Mouse (Mus musculus) stomach, embryonic 15.5 days (tissue): Measurements from ENCODE around the gene Fam214b. TPM values are rescaled to one million over a fixed set of nuclear protein-coding genes. Genes with fewer than 3 reads are reported as not detected.

Experiments
- ATAC-seq: fragments of 200-750 bp; cut with Nextera tagmentation; 2 replicates; pipeline ENCODE4 v1.8.0; 2017; ENCODE audit warnings: low read depth, moderate number of reproducible peaks, moderate TSS enrichment; ENCODE audit not compliant: insufficient read depth, low FRiP score
- H3K27ac ChIP-seq: fragments of 300-500 bp; sonication (generic); 2 replicates; pipeline ENCODE4 v1.5.1; 2015; ENCODE audit warnings: mild to moderate bottlenecking, inconsistent platforms
- H3K27me3 ChIP-seq: fragments of 300-500 bp; sonication (generic); replicated peaks from 2 replicates; pipeline ENCODE4 v1.6.1; 2015; ENCODE audit warnings: inconsistent platforms
- H3K36me3 ChIP-seq: fragments of 300-500 bp; sonication (generic); 2 replicates; pipeline ENCODE4 v1.6.1; 2015; ENCODE audit warnings: inconsistent platforms
- H3K4me1 ChIP-seq: fragments of 300-500 bp; sonication (generic); 2 replicates; pipeline ENCODE4 v1.6.1; 2015; ENCODE audit warnings: inconsistent platforms
- H3K4me2 ChIP-seq: fragments of 300-500 bp; sonication (generic); 2 replicates; pipeline ENCODE4 v1.6.1; 2015; ENCODE audit warnings: mild to moderate bottlenecking, inconsistent platforms
- H3K4me3 ChIP-seq: fragments of 300-500 bp; sonication (generic); replicated peaks from 2 replicates; pipeline ENCODE4 v1.5.1; 2015; ENCODE audit warnings: inconsistent platforms
- H3K9ac ChIP-seq: fragments of 300-500 bp; sonication (generic); 2 replicates; pipeline ENCODE4 v1.6.1; 2015; ENCODE audit warnings: inconsistent platforms
- H3K9me3 ChIP-seq: fragments of 300-500 bp; sonication (generic); 2 replicates; pipeline ENCODE4 v1.6.1; 2016; ENCODE audit warnings: inconsistent platforms
- WGBS: fragments of 180-500 bp; shearing (Covaris S2); methylation state at CpG from one replicate; pipeline ENCODE4 v1.1.7; 2015; 5-methylcytosine and 5-hydroxymethylcytosine counted together
- polyA plus RNA-seq: library from polyadenylated mRNA; unstranded; fragments of >200 nt; fragmentation: Nextera tagmentation; extraction: Ambion mirVana; gene quantifications from 2 replicates; pipeline ENCODE4 v1.2.1, GENCODE M21; 2015

The Fam214b gene
- polyA plus RNA-seq, 1 experiment from 2014 or later = 13.2 TPM

DNA sequence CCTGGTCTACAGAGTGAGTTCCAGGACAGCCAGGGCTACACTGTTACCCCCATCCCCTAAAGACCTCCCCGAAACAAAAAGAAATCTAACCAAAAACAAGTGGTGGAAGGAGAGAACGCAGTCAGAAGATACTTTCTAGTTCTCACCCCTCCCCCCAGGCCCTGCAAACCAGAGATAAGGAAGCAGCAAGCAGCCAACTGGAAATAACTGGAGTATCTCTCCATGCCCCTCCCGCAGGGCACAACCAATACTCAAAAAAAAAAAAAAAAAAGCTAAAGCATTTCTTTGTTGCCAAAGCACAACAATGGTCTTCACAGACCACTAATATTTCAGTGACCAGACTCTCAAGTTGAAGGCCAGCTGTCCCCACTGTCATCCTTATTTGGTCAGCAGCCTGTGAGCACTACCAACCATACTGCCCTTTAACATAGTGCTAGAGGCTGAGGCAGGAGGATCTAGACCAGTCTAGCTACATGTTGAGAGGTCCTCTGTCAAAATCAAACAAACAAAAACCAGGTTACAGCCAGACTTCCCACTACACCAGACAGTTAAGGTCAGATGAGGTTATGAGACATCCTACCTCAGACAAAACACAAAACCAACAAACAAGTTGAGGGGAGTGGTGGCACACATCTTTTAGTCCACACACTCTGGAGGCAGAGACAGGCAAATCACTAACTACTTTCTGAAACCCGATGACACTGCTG is 8.0 kb downstream of the Fam214b start:
- Histone ChIP-seq H3K4me3 (no peak overlapping the region; the same call in 1 of the 2 replicates), H3K9me3 (no peaks in the 10 kb centered on the region), H3K9ac (no peak overlapping the region), H3K4me2 (no peak overlapping the region), H3K27ac (no peak overlapping the region), H3K27me3 (no peaks in the 10 kb centered on the region), H3K36me3 (peaks cover 13% of the 10 kb centered on the region; the same call in 1 of the 2 replicates), H3K4me1 (peaks cover 12% of the 10 kb centered on the region)
- ATAC-seq = no peak
- WGBS = 69% methylated on average over 4 of the region's 4 CpGs

DNA sequence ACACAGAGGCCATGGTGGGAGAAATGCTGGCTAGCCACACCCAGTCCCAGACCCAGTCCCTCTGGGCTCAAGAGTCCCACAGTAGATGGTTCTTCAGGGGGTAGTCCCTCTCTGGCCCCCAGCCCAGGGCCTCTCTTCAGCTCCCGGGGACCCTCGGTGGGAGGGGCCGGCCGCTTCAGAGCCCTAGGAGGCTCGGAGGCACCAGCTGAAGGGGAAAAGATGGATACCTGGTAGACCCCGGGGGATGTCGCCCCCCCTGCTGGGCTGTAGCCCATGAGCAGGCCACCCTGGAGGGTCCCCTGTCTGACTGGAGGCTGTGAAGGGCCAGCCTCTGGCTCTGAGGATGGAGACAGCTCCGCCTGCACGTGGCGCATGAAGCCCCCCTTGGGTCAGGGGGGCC is 9.7 kb downstream of the Fam214b start:
- Histone ChIP-seq H3K4me2 (no peak overlapping the region), H3K9me3 (no peaks in the 10 kb centered on the region), H3K36me3 (peaks cover 13% of the 10 kb centered on the region; the same call in 1 of the 2 replicates), H3K4me1 (peaks cover 16% of the 10 kb centered on the region), H3K27ac (no peak overlapping the region), H3K4me3 (no peak overlapping the region), H3K9ac (no peak overlapping the region), H3K27me3 (no peaks in the 10 kb centered on the region)
- WGBS = 82% methylated on average over 10 of the region's 10 CpGs
- no peak for ATAC-seq

DNA sequence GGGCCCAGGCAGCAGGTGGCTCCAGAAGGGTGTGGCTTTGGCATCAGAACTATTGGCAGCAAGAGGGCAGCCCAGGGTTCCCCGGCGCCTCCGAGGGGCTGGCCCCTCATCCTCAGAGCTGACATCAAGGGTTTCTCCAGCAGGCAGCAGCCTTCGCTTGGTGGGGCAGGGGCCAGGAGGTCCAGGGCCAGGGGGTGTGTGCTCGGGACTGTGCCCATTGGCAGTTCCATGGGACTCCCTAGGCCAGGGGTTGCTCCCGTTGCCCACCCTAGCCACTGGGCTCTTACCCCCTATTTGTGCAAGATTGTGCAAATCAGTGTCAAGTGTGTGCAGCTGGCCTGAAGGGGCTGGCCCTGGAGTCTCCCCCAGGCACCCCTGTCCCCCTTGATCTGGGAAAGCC is 10.2 kb downstream of the Fam214b start:
- Histone ChIP-seq H3K27ac (no peak overlapping the region), H3K4me1 (peaks cover 16% of the 10 kb centered on the region), H3K9ac (no peak overlapping the region), H3K36me3 (peaks cover 13% of the 10 kb centered on the region; the same call in 1 of the 2 replicates), H3K4me3 (no peak overlapping the region), H3K4me2 (no peak overlapping the region), H3K9me3 (no peaks in the 10 kb centered on the region), H3K27me3 (no peaks in the 10 kb centered on the region)
- WGBS = 87% methylated on average over 6 of the region's 6 CpGs
- ATAC-seq = no peak

DNA sequence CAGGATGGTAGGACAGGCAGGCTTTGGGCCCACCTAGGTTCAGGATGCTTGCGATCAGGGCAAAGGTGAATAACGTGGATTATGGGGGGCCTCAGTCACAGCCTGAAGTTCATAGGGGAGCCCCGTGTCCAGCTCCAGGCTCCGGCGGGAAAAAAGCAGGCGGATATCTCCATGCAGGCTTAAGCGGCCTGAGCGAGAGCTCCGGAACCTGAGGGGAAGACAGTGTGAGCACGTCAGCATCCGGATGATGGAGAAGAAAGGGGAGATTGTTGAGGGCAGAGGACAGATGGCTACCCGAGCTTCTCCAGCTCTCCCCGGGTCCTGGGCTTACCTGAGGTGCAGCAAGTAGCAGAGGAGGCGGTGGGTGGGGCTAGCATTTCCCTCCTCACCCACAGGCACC is 12.5 kb downstream of the Fam214b start:
- H3K4me1 ChIP-seq = peaks cover 14% of the 10 kb centered on the region
- peaks cover 27% of the 10 kb centered on the region for H3K36me3 ChIP-seq
- no peak overlapping the region for H3K4me2 ChIP-seq
- H3K4me3 ChIP-seq = no peak overlapping the region
- no peak for ATAC-seq
- 81% methylated on average over 14 of the region's 14 CpGs for WGBS
- H3K27ac ChIP-seq = no peak overlapping the region
- no peaks in the 10 kb centered on the region for H3K9me3 ChIP-seq
- no peaks in the 10 kb centered on the region for H3K27me3 ChIP-seq
- no peak overlapping the region for H3K9ac ChIP-seq

DNA sequence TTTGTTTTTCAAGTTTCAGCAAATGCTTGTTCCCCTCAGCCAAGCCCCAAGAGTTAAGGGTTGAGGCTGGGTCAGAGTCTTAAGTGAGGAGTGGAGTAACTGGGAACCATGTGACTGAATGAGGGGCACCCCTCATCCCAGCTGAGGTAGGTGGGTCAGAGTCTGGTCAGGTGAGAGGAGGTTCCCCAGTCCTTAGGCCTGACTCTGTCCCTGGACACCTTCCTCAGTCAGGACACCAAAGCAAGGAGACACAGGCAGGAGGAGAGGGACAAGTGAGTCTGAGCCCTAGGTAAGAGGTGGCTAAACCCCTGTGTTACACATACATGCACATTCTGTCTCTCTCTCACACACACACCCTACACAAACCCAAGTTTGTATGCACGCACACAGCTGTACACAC is 13.5 kb downstream of the Fam214b start:
- 100% methylated on average over 1 of the region's 1 CpGs for whole genome bisulfite sequencing
- Histone ChIP-seq H3K4me2 (no peak overlapping the region), H3K4me1 (peaks cover 14% of the 10 kb centered on the region), H3K36me3 (peaks cover 35% of the 10 kb centered on the region), H3K4me3 (no peak overlapping the region), H3K9ac (no peak overlapping the region), H3K27me3 (no peaks in the 10 kb centered on the region), H3K9me3 (no peaks in the 10 kb centered on the region), H3K27ac (no peak overlapping the region)
- no peak for ATAC-seq

DNA sequence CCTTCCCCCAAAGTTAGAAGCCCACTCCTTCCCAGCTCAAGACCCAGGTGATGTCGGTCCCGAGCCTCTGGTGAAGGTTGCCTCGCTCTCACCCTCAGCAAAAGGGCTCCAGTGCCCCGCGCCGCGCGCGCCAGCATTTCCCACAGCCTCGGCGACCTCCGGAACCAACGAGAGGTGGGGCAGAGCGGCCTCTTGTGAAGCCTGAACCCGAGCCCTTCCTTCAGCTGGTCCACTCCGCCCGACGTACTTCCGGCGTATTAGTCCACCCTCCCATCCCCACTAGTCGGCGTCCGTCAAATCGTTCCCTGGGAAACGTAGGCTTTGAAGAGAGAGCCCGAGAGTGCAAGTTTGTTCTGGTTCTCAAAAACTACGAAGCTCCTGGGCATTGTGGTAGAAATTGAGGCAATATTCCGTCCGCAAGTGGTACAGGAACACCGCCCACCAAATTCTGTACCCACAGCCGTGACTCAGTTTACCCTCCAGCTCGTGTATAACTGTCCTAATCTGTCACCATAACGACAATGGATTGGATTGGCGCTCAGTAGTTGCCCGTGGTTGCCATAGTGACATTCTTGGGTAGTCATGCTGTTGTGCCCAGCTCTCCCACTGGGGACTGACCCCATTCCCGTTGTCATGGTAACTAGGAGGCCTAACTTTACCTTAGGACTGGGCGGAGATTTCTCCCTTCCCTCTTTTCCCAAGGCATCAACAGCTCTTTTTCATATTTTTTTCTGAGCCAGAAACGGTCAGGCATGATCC is 14.6 kb downstream of the Fam214b start, which contains the start of gene Stoml2:
Stoml2 (minus strand) TSS at position 474 of the 759 bp plus-strand sequence.
- Histone ChIP-seq H3K9me3 (no peaks in the 10 kb centered on the region), H3K4me3 (peak within 1 kb of the TSS; percentile 71), H3K27ac (peak within 1 kb of the TSS; percentile 84), H3K27me3 (no peaks in the 10 kb centered on the region), H3K4me2 (peak within 1 kb of the TSS; percentile 78), H3K36me3 (peaks cover 41% of the 10 kb centered on the region), H3K4me1 (peaks cover 14% of the 10 kb centered on the region), H3K9ac (peak within 1 kb of the TSS; percentile 89)
- WGBS = 1% methylated on average over 38 of the region's 38 CpGs
- peak; percentile 96 for ATAC-seq

DNA sequence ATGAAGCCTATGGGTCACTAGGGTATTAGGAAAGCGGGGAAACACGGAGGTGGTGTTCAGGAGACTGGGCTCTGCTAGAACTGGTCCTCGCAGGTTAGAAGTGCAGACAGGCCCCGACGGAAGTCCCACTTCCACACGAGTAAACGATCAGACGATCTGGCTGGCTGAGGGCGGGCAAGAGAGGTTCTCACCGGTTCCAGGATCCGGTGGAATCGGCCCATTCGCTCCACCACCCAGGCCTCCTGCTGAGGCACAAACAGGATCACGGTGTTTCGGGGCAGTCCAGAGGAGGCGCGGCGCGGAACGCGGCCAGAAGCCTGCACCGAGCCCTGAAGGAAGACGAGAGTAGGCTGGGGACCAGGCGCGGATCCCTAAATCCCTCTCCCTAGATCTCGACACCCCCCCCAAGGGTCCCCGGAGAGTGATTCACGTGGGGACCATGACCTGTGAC is 15.2 kb downstream of the Fam214b start:
- H3K4me1 ChIP-seq = peaks cover 14% of the 10 kb centered on the region
- peak overlapping the region; percentile 82 for H3K27ac ChIP-seq
- WGBS = 1% methylated on average over 28 of the region's 28 CpGs
- H3K36me3 ChIP-seq = peaks cover 38% of the 10 kb centered on the region
- peak overlapping the region; percentile 78 for H3K4me2 ChIP-seq
- ATAC-seq = peak; percentile 55
- peak overlapping the region; percentile 89 for H3K9ac ChIP-seq
- no peaks in the 10 kb centered on the region for H3K27me3 ChIP-seq
- H3K9me3 ChIP-seq = no peaks in the 10 kb centered on the region
- H3K4me3 ChIP-seq = peak overlapping the region; percentile 71

DNA sequence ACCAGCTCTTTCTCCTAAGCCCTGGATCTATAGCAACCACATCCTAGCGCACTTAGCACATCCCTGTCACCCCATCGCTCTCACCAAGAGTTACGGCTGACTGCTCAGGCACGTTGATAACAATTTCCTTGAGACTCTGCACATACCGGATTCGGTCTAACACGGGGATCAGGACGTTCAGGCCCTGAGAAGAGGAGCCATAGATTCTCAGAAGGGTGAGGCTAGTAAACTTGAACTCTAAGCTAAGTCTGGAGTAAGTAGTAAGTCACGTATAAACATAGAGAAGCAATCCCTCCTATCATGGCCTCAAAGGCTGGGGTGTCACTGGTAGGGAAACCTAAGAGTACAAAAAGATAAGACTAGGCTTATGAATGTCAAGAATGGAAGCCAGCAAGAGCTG is 15.7 kb downstream of the Fam214b start:
- H3K27me3 ChIP-seq = no peaks in the 10 kb centered on the region
- H3K9me3 ChIP-seq = no peaks in the 10 kb centered on the region
- H3K4me1 ChIP-seq = peaks cover 14% of the 10 kb centered on the region
- ATAC-seq = no peak
- H3K27ac ChIP-seq = peak overlapping the region; percentile 82
- 69% methylated on average over 9 of the region's 9 CpGs for WGBS
- peaks cover 38% of the 10 kb centered on the region for H3K36me3 ChIP-seq
- H3K4me2 ChIP-seq = peak overlapping the region; percentile 78
- H3K9ac ChIP-seq = peak overlapping the region; percentile 89
- H3K4me3 ChIP-seq = peak overlapping the region; percentile 71

DNA sequence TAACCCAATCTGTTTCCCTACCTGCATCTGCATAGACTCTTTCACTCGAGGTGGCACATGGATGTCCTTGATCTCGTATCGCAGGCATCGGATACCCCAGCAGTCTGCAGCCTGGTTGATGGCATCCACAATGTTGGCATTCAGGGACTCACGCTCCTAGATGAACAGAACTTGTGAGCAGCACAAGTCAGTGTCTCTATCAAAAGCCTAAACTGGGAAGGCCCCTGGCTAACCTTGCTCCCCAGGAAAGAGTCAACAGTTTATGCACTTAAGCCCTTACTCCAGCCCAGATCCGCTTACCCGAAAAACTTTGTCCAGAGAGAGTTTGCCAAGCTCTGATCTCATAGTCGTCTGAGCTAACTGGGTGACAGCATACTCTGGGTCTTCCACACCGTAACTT is 16.3 kb downstream of the Fam214b start:
- no peak overlapping the region for H3K9ac ChIP-seq
- H3K9me3 ChIP-seq = no peaks in the 10 kb centered on the region
- no peak overlapping the region for H3K4me3 ChIP-seq
- H3K4me1 ChIP-seq = peaks cover 16% of the 10 kb centered on the region
- H3K4me2 ChIP-seq = no peak overlapping the region; the same call in 1 of the 2 replicates
- peaks cover 38% of the 10 kb centered on the region for H3K36me3 ChIP-seq
- no peak overlapping the region for H3K27ac ChIP-seq
- H3K27me3 ChIP-seq = no peaks in the 10 kb centered on the region
- 89% methylated on average over 9 of the region's 9 CpGs for WGBS
- no peak for ATAC-seq

DNA sequence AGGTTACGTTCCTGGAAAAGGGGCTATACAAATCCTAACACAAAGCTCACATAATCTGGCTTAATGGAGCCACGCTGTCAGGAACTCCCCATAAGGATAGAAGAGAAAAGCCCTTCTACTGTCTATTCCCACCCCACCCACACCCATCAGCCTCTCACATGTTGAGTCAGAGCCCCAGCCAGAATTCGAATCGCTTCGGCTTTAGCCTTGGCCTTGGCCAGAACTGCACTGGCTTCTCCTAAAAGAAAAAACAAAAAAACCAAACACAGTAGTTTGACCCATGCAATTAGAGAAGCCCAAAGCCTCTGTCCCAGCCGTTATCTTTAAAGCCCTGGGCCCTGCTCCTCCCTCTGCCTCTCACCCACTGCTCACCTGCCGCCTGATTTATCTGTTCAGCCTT is 16.9 kb downstream of the Fam214b start:
- no peak for ATAC-seq
- H3K27me3 ChIP-seq = no peaks in the 10 kb centered on the region
- H3K36me3 ChIP-seq = peaks cover 38% of the 10 kb centered on the region
- H3K4me1 ChIP-seq = peaks cover 21% of the 10 kb centered on the region
- WGBS = 94% methylated on average over 7 of the region's 7 CpGs
- H3K9me3 ChIP-seq = no peaks in the 10 kb centered on the region
- H3K4me2 ChIP-seq = no peak overlapping the region
- H3K27ac ChIP-seq = no peak overlapping the region
- no peak overlapping the region for H3K9ac ChIP-seq
- no peak overlapping the region for H3K4me3 ChIP-seq

DNA sequence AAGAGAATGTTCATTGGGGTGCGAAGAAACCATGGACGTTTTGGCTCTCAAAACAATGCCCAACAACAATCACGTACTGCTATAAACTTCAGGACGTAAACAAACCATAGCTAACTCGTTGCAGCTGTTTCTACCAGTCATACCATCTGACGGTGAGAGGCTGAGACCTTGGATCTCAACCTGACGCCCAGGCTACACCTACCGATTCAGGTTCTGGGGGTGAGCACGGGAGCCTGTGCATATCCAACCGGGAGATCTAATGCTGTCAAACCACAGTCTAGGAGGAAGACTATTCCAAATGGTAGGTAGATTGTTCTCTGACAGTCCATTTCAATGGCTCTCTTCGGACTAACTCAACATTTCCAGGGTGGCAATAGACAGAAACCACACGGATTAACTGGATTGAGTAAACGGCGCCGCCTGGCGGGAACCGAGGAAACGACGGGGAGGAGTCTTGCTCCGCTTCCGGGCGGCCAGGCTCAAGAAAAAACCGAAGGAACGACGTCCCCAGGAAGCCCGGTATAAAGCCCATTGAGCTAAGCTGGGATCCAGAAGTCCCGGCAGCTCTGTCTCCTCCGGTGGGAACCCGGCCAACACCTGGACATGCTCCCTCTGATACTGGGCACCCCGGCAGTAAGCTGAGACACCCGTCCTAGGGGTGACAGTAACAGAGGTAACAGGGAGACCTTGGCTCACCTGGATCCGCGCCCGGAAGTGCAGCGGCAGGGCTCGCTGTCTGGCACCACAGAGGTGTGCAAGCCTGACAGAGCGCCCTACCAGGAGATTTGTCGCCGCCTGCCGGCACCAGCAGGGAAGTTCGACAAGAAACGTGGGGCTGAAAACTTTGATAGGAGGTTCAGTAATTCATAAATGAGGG is 20.7 kb downstream of the Fam214b start, which contains the start of gene Pigo:
Pigo (minus strand) TSS at position 736 of the 877 bp plus-strand sequence.
- peaks cover 12% of the 10 kb centered on the region for H3K4me1 ChIP-seq
- ATAC-seq = peak; percentile 93
- no peaks in the 10 kb centered on the region for H3K9me3 ChIP-seq
- H3K9ac ChIP-seq = peak within 1 kb of the TSS; percentile 51
- peak within 1 kb of the TSS; percentile 64 for H3K4me3 ChIP-seq
- WGBS = 5% methylated on average over 42 of the region's 42 CpGs
- no peaks in the 10 kb centered on the region for H3K27me3 ChIP-seq
- peak within 1 kb of the TSS; percentile 70 for H3K4me2 ChIP-seq
- H3K27ac ChIP-seq = peak within 1 kb of the TSS; percentile 92
- peaks cover 32% of the 10 kb centered on the region for H3K36me3 ChIP-seq
